Mouse (Mus musculus) liver, postnatal 0 days (tissue): Measurements from ENCODE around the gene Itgb7. TPM values are rescaled to one million over a fixed set of nuclear protein-coding genes. Genes with fewer than 3 reads are reported as not detected.
A peak's percentile ranks its signal among the peaks of the same experiment; 100 is the strongest.

ENCODE experiments used
- ATAC-seq: fragments of 200-750 bp; cut with Nextera tagmentation; 2 replicates; pipeline ENCODE4 v1.8.0; 2017; ENCODE audit warnings: mild to moderate bottlenecking, moderate library complexity
- DNase-seq: peaks from one replicate; pipeline ENCODE4 v3.0.0-alpha.2; 2016
- H3K27ac ChIP-seq: fragments of 300-500 bp; sonication (generic); 2 replicates; pipeline ENCODE4 v1.5.1; 2014; ENCODE audit warnings: antibody characterized with exemption, moderate library complexity, mild to moderate bottlenecking, low read depth
- H3K27me3 ChIP-seq: fragments of 300-500 bp; sonication (generic); 2 replicates; pipeline ENCODE4 v1.6.1; 2014; ENCODE audit warnings: low read length, control low read depth, mixed read lengths; ENCODE audit not compliant: insufficient read depth
- H3K36me3 ChIP-seq: fragments of 300-500 bp; sonication (generic); replicated peaks from 2 replicates; pipeline ENCODE4 v1.6.1; 2014; ENCODE audit warnings: mild to moderate bottlenecking, control low read depth, low read length, moderate library complexity, mixed read lengths; ENCODE audit not compliant: insufficient read depth
- H3K4me1 ChIP-seq: fragments of 300-500 bp; sonication (generic); 2 replicates; pipeline ENCODE4 v1.6.1; 2014; ENCODE audit warnings: antibody characterized with exemption, mild to moderate bottlenecking, control low read depth; ENCODE audit not compliant: insufficient read depth
- H3K4me2 ChIP-seq: fragments of 300-500 bp; sonication (generic); 2 replicates; pipeline ENCODE4 v1.6.1; 2014; ENCODE audit warnings: low read depth, mild to moderate bottlenecking, low read length, moderate library complexity, mixed read lengths
- H3K4me3 ChIP-seq: fragments of 300-500 bp; sonication (generic); 2 replicates; pipeline ENCODE4 v1.5.1; 2014; ENCODE audit warnings: low read depth, low read length
- H3K9ac ChIP-seq: fragments of 300-500 bp; sonication (generic); replicated peaks from 2 replicates; pipeline ENCODE4 v1.6.1; 2014; ENCODE audit warnings: mild to moderate bottlenecking, moderate library complexity
- H3K9me3 ChIP-seq: fragments of 300-500 bp; sonication (generic); 2 replicates; pipeline ENCODE4 v1.6.1; 2016; ENCODE audit warnings: mild to moderate bottlenecking, control low read depth, low read length, mixed read lengths
- CTCF ChIP-seq: sonication (generic); IDR thresholded peaks from 2 replicates; pipeline ENCODE4 v1.5.1; 2016; ENCODE audit warnings: antibody characterized with exemption, low read depth
- EP300 ChIP-seq: IDR thresholded peaks from 2 replicates; pipeline ENCODE4 v1.6.1; 2016; ENCODE audit warnings: antibody characterized with exemption, low read depth, mild to moderate bottlenecking
- WGBS: fragments of 180-500 bp; shearing (Covaris S2); extraction: QIAGEN DNeasy Blood & Tissue Kit; methylation state at CpG from one replicate; pipeline ENCODE4 v1.1.7; 2014; ENCODE audit not compliant: insufficient replicate concordance; 5-methylcytosine and 5-hydroxymethylcytosine counted together
- polyA plus RNA-seq: library from polyadenylated mRNA; unstranded; fragments of >200 nt; fragmentation: Nextera tagmentation; extraction: Ambion mirVana; gene quantifications from 2 replicates; pipeline ENCODE4 v1.2.1, GENCODE M21; 2015

Gene Itgb7
- polyA plus RNA-seq, 1 experiment from 2014 or later, result 8.6 TPM

- no peak overlapping the region for H3K27ac ChIP-seq
- TF ChIP-seq EP300 (no peak), CTCF (peak; percentile 36)
- H3K27me3 ChIP-seq, result 0 out of 2 replicates have a peak, but pooled peaks cover 4% of the 10 kb centered on the region
- no peak for DNase-seq
- peaks cover 6% of the 10 kb centered on the region for H3K4me1 ChIP-seq
- no peak overlapping the region for H3K4me2 ChIP-seq
- no peak for ATAC-seq
- no peak overlapping the region for H3K4me3 ChIP-seq
- no peak overlapping the region for H3K9ac ChIP-seq
- no peaks in the 10 kb centered on the region for H3K36me3 ChIP-seq
- H3K9me3 ChIP-seq, result no peaks in the 10 kb centered on the region
- 63% methylated on average over 6 of the region's 6 CpGs for WGBS
Measured at GRCm38 (mm10) chr15:102273982-102274716, 42.4 kb upstream of the Itgb7 start.

DNA sequence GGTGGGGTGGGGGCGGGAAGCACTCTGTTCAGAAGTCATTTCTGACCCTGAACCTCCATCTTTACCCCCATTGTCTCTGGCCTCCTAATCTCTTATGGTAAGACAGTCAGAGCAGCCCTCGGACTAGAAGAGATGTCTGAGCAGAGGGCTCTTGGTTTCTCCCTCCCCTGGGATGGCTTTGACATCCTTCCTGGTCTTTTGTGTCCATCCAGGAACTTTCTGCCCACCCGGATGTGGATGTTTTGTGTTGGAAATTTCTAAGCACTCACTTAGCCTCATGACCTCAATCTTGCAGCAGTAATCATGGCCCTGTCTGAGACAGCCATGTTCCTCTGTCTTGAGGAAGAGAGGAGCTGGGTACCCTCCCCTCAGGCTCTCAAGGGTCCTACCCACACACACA, 39.7 kb upstream of the Itgb7 start:
- Histone ChIP-seq H3K9ac (no peak overlapping the region), H3K9me3 (no peaks in the 10 kb centered on the region), H3K27ac (no peak overlapping the region), H3K4me2 (no peak overlapping the region), H3K4me3 (no peak overlapping the region), H3K27me3 (0 out of 2 replicates have a peak, but pooled peaks cover 4% of the 10 kb centered on the region), H3K36me3 (no peaks in the 10 kb centered on the region), H3K4me1 (no peaks in the 10 kb centered on the region; the same call in 1 of the 2 replicates)
- 43% methylated on average over 3 of the region's 3 CpGs for WGBS
- DNase-seq (no peak), ATAC-seq (no peak)
- no peak for TF ChIP-seq CTCF
- no peak for TF ChIP-seq EP300

- 29% methylated on average over 19 of the region's 21 CpGs for WGBS
- no peak within 1 kb of the TSS for H3K27ac ChIP-seq
- 0 out of 2 replicates have a peak, but pooled peaks cover 4% of the 10 kb centered on the region for H3K27me3 ChIP-seq
- DNase-seq (no peak), ATAC-seq (no peak)
- no peak within 1 kb of the TSS for H3K9ac ChIP-seq
- H3K4me3 ChIP-seq, result no peak within 1 kb of the TSS
- no peaks in the 10 kb centered on the region for H3K9me3 ChIP-seq
- H3K4me2 ChIP-seq, result 0 out of 2 replicates have a peak within 1 kb of the TSS, but pooled peaks have one; percentile 18
- no peaks in the 10 kb centered on the region; the same call in 1 of the 2 replicates for H3K4me1 ChIP-seq
- no peaks in the 10 kb centered on the region for H3K36me3 ChIP-seq
- TF ChIP-seq CTCF, result no peak
- no peak for TF ChIP-seq EP300
Measured at GRCm38 (mm10) chr15:102270274-102270960, 38.7 kb upstream of the Itgb7 start, which contains the start of gene Gm9918. Gm9918 (plus strand) TSS chr15:102270563.

- no peak for TF ChIP-seq EP300
- peak; percentile 40 for TF ChIP-seq CTCF
- H3K4me1 ChIP-seq, result no peaks in the 10 kb centered on the region; the same call in 1 of the 2 replicates
- H3K4me2 ChIP-seq, result no peak overlapping the region
- H3K9ac ChIP-seq, result no peak overlapping the region
- no peaks in the 10 kb centered on the region for H3K9me3 ChIP-seq
- H3K27me3 ChIP-seq, result peaks cover 3% of the 10 kb centered on the region; the same call in 1 of the 2 replicates
- no peaks in the 10 kb centered on the region for H3K36me3 ChIP-seq
- H3K27ac ChIP-seq, result no peak overlapping the region
- no peak for DNase-seq
- ATAC-seq, result no peak
- H3K4me3 ChIP-seq, result no peak overlapping the region
- WGBS, result 88% methylated on average over 5 of the region's 5 CpGs
Measured at GRCm38 (mm10) chr15:102265548-102265947, 33.8 kb upstream of the Itgb7 start.

- peaks cover 17% of the 10 kb centered on the region for H3K27me3 ChIP-seq
- no peak for TF ChIP-seq CTCF
- no peak for TF ChIP-seq EP300
- ATAC-seq (no peak), DNase-seq (no peak)
- H3K27ac ChIP-seq, result no peak overlapping the region
- H3K9me3 ChIP-seq, result no peaks in the 10 kb centered on the region
- no peak overlapping the region for H3K4me2 ChIP-seq
- 61% methylated on average over 2 of the region's 2 CpGs for WGBS
- no peaks in the 10 kb centered on the region for H3K4me1 ChIP-seq
- H3K9ac ChIP-seq, result no peak overlapping the region
- no peaks in the 10 kb centered on the region for H3K36me3 ChIP-seq
- no peak overlapping the region for H3K4me3 ChIP-seq
Measured at GRCm38 (mm10) chr15:102263037-102263436, 31.3 kb upstream of the Itgb7 start.

DNA sequence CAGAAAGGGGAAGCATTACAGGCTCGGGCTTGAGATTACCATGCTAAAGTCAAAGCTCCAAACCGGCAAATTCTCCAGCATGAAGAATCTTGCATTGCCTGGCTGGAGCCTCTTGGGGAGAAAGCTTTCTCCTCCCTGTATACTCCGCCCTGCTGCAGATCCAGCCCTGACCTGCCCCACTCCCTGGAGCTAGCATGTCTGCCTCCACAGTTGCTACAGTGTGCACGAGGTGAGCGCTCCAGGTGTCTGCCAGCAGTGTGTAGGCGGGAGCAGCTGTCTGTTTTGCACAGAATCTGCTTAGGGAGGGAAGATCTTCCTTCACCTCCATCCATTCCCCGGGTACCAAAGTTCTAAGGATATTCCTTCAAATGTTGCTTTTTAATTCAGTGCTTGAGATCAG, 30.8 kb upstream of the Itgb7 start:
- H3K4me2 ChIP-seq, result no peak overlapping the region
- H3K36me3 ChIP-seq, result no peaks in the 10 kb centered on the region
- no peak overlapping the region for H3K9ac ChIP-seq
- ATAC-seq (no peak), DNase-seq (no peak)
- peaks cover 21% of the 10 kb centered on the region for H3K27me3 ChIP-seq
- TF ChIP-seq EP300 (no peak), CTCF (no peak)
- no peak overlapping the region for H3K4me3 ChIP-seq
- WGBS, result 56% methylated on average over 7 of the region's 7 CpGs
- no peaks in the 10 kb centered on the region for H3K9me3 ChIP-seq
- no peak overlapping the region for H3K27ac ChIP-seq
- H3K4me1 ChIP-seq, result peaks cover 2% of the 10 kb centered on the region
